Mouse (Mus musculus) limb, embryonic 12.5 days (tissue): ENCODE measurements around the gene Atxn1. TPM values are rescaled to one million over a fixed set of nuclear protein-coding genes. Genes with fewer than 3 reads are reported as not detected.

Source experiments
- ATAC-seq: fragments of 200-750 bp; cut with Nextera tagmentation; 2 replicates; pipeline ENCODE4 v1.8.0; 2017; ENCODE audit warnings: low read depth, moderate TSS enrichment; ENCODE audit not compliant: insufficient number of reproducible peaks, insufficient read depth, low FRiP score, low TSS enrichment
- H3K27ac ChIP-seq: fragments of 300-500 bp; sonication (generic); 2 replicates; pipeline ENCODE4 v1.5.1; 2016; ENCODE audit warnings: mild to moderate bottlenecking, moderate library complexity
- H3K27me3 ChIP-seq: fragments of 300-500 bp; sonication (generic); 2 replicates; pipeline ENCODE4 v1.6.1; 2016; ENCODE audit warnings: mild to moderate bottlenecking, moderate library complexity
- H3K36me3 ChIP-seq: fragments of 300-500 bp; sonication (generic); 2 replicates; pipeline ENCODE4 v1.6.1; 2016; ENCODE audit warnings: mild to moderate bottlenecking, moderate library complexity
- H3K4me1 ChIP-seq: fragments of 300-500 bp; sonication (generic); replicated peaks from 2 replicates; pipeline ENCODE4 v1.6.1; 2016
- H3K4me2 ChIP-seq: fragments of 300-500 bp; sonication (generic); 2 replicates; pipeline ENCODE4 v1.6.1; 2016; ENCODE audit warnings: mild to moderate bottlenecking, moderate library complexity
- H3K4me3 ChIP-seq: fragments of 300-500 bp; sonication (generic); replicated peaks from 2 replicates; pipeline ENCODE4 v1.5.1; 2016; ENCODE audit warnings: mild to moderate bottlenecking
- H3K9ac ChIP-seq: fragments of 300-500 bp; sonication (generic); replicated peaks from 2 replicates; pipeline ENCODE4 v1.6.1; 2016; ENCODE audit warnings: mild to moderate bottlenecking, moderate library complexity
- H3K9me3 ChIP-seq: fragments of 300-500 bp; sonication (generic); 2 replicates; pipeline ENCODE4 v1.6.1; 2016; ENCODE audit warnings: mild to moderate bottlenecking, moderate library complexity
- WGBS: fragments of 180-500 bp; shearing (Covaris S2); methylation state at CpG from one replicate; pipeline ENCODE4 v1.1.7; 2016; 5-methylcytosine and 5-hydroxymethylcytosine counted together
- polyA plus RNA-seq: library from polyadenylated mRNA; unstranded; fragments of >200 nt; fragmentation: Nextera tagmentation; extraction: Ambion mirVana; gene quantifications from 2 replicates; pipeline ENCODE4 v1.2.1, GENCODE M21; 2016

Gene Atxn1
- polyA plus RNA-seq, 1 experiment from 2014 or later, result 2.5 TPM

GRCm38 (mm10) chr13:45593914-45594313, 370.9 kb downstream of the Atxn1 start:
- WGBS, result 43% methylated on average over 1 of the region's 1 CpGs
- H3K4me1 ChIP-seq, result no peaks in the 10 kb centered on the region
- ATAC-seq, result no peak
- no peak overlapping the region for H3K27ac ChIP-seq
- no peak overlapping the region for H3K9ac ChIP-seq
- no peak overlapping the region for H3K4me2 ChIP-seq
- no peaks in the 10 kb centered on the region for H3K36me3 ChIP-seq
- no peak overlapping the region for H3K4me3 ChIP-seq
- no peaks in the 10 kb centered on the region for H3K27me3 ChIP-seq
- H3K9me3 ChIP-seq, result no peaks in the 10 kb centered on the region

DNA sequence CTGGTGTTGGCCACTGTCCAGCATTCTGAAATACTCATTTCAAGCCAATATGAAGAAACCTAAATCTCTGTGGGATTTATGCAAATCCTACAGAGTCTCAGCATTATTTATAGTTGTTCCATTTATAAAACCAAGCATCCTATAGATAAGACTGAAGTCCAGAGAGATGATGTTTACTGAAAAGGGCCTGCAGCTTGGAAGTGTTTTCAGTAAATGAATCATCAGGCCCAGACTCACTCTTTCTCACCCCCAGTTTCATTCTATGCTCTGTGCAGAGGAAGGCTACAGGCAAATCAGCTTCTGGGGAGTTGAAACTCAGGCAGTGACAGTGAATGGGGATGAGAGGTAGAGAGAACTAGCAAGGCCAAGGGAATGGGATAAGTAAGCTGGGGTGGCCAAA, 373.9 kb downstream of the Atxn1 start:
- Histone ChIP-seq H3K9me3 (no peaks in the 10 kb centered on the region), H3K27me3 (no peaks in the 10 kb centered on the region), H3K4me3 (no peak overlapping the region), H3K4me1 (no peaks in the 10 kb centered on the region), H3K27ac (no peak overlapping the region), H3K9ac (no peak overlapping the region), H3K4me2 (no peak overlapping the region), H3K36me3 (no peaks in the 10 kb centered on the region)
- ATAC-seq, result no peak

DNA sequence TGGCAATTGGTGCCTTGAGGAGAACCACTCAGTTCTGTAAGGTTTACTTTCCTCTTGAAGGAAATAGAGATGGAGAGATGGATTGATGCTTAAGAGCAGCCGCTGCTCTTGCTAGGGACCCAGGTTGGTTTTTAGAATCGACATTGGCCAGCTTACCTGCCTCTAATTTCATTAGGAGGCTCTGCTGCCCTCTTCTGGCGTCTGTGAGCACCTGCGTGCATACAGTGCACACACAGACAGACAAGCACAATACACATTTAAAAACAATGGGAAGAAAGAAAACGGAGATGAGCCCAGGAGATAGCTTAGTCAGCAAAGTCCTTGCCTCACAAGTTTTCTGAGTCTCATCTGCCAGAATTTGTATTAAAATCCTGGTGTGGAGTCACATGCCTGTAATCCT, 381.7 kb downstream of the Atxn1 start:
- no peak overlapping the region for H3K4me2 ChIP-seq
- H3K9ac ChIP-seq, result no peak overlapping the region
- H3K4me3 ChIP-seq, result no peak overlapping the region
- H3K9me3 ChIP-seq, result no peaks in the 10 kb centered on the region
- H3K27ac ChIP-seq, result peak overlapping the region; percentile 32; the same call in 1 of the 2 replicates
- no peaks in the 10 kb centered on the region for H3K36me3 ChIP-seq
- 90% methylated on average over 5 of the region's 5 CpGs for WGBS
- peaks cover 13% of the 10 kb centered on the region for H3K4me1 ChIP-seq
- ATAC-seq, result no peak
- no peaks in the 10 kb centered on the region for H3K27me3 ChIP-seq

GRCm38 (mm10) chr13:45582294-45582693, 382.5 kb downstream of the Atxn1 start:
- H3K4me2 ChIP-seq, result peak overlapping the region; percentile 32

GRCm38 (mm10) chr13:45579751-45580150, 385.1 kb downstream of the Atxn1 start:
- no peaks in the 10 kb centered on the region for H3K27me3 ChIP-seq
- ATAC-seq, result no peak
- H3K9me3 ChIP-seq, result no peaks in the 10 kb centered on the region
- H3K9ac ChIP-seq, result no peak overlapping the region
- 78% methylated on average over 3 of the region's 3 CpGs for WGBS
- H3K4me1 ChIP-seq, result peaks cover 25% of the 10 kb centered on the region
- no peak overlapping the region for H3K4me2 ChIP-seq
- no peak overlapping the region for H3K4me3 ChIP-seq
- H3K27ac ChIP-seq, result no peak overlapping the region
- no peaks in the 10 kb centered on the region for H3K36me3 ChIP-seq

More at GRCm38 (mm10) chr13:45582294-45582693, 382.5 kb downstream of the Atxn1 start:
- ATAC-seq, result no peak
- Histone ChIP-seq H3K36me3 (no peaks in the 10 kb centered on the region), H3K27ac (peak overlapping the region; percentile 53), H3K9ac (no peak overlapping the region), H3K4me1 (peaks cover 19% of the 10 kb centered on the region), H3K4me3 (no peak overlapping the region), H3K27me3 (no peaks in the 10 kb centered on the region), H3K9me3 (no peaks in the 10 kb centered on the region)
- WGBS, result 29% methylated on average over 12 of the region's 12 CpGs

DNA sequence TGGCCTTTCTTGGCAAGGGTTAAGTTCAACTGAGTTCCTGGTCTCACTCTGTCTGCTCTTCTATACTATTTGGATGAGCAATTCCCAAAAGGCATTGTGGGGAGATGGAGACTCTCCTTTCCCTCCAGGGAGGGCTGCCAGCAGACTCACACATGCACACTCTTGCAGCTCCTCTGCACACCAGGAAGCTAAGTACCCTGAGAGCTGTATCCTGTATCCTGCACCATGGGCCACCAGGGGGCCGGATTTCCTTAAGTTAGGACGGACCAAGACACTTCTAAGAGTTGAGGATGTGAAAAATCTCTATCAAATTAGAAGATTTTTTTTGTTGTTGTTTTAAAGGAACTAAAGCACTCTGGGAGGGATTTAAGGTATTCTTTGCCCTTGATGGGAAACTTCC, 387.0 kb downstream of the Atxn1 start:
- no peak for ATAC-seq
- Histone ChIP-seq H3K9ac (no peak overlapping the region), H3K27me3 (no peaks in the 10 kb centered on the region), H3K4me1 (peaks cover 22% of the 10 kb centered on the region), H3K36me3 (no peaks in the 10 kb centered on the region), H3K4me3 (no peak overlapping the region), H3K27ac (no peak overlapping the region), H3K4me2 (no peak overlapping the region), H3K9me3 (no peaks in the 10 kb centered on the region)
- WGBS, result 41% methylated on average over 2 of the region's 2 CpGs

- no peak overlapping the region for H3K4me3 ChIP-seq
- H3K27ac ChIP-seq, result no peak overlapping the region
- no peaks in the 10 kb centered on the region for H3K9me3 ChIP-seq
- no peak overlapping the region for H3K4me2 ChIP-seq
- WGBS, result 69% methylated on average over 5 of the region's 5 CpGs
- H3K4me1 ChIP-seq, result peaks cover 18% of the 10 kb centered on the region
- no peaks in the 10 kb centered on the region for H3K36me3 ChIP-seq
- no peak for ATAC-seq
- no peaks in the 10 kb centered on the region for H3K27me3 ChIP-seq
- no peak overlapping the region for H3K9ac ChIP-seq
Observed at GRCm38 (mm10) chr13:45577366-45577765, 387.4 kb downstream of the Atxn1 start.

DNA sequence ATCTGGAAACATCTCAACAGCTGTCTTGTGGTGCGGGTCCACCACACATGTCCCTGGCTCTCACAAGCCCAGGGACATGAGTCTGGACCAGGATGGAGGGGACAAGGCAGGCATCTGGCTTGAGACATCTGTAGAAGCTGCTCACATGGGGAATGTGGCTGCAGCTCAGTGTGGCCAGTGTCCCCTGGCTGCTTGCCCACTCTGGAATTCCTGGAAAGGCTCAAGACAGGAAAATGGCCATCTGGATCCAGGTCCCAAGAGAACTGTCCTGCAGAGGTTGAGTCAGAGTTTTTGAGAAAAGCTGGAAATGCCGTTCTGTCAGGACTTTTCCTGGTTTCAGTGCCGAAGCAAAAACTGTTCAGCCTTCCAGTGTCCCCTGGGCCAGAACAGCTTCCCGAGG, 388.6 kb downstream of the Atxn1 start:
- Histone ChIP-seq H3K4me2 (no peak overlapping the region), H3K27me3 (no peaks in the 10 kb centered on the region), H3K9ac (no peak overlapping the region), H3K27ac (peak overlapping the region; percentile 42; the same call in 1 of the 2 replicates), H3K36me3 (no peaks in the 10 kb centered on the region), H3K9me3 (no peaks in the 10 kb centered on the region), H3K4me1 (peaks cover 12% of the 10 kb centered on the region), H3K4me3 (no peak overlapping the region)
- ATAC-seq, result no peak
- 60% methylated on average over 4 of the region's 4 CpGs for WGBS

- H3K4me3 ChIP-seq, result no peak overlapping the region
- H3K27ac ChIP-seq, result no peak overlapping the region
- 31% methylated on average over 4 of the region's 4 CpGs for WGBS
- H3K4me1 ChIP-seq, result peaks cover 11% of the 10 kb centered on the region
- H3K9ac ChIP-seq, result no peak overlapping the region
- H3K36me3 ChIP-seq, result no peaks in the 10 kb centered on the region
- H3K4me2 ChIP-seq, result no peak overlapping the region
- no peaks in the 10 kb centered on the region for H3K9me3 ChIP-seq
- ATAC-seq, result no peak
- H3K27me3 ChIP-seq, result no peaks in the 10 kb centered on the region
Observed at GRCm38 (mm10) chr13:45572768-45573167, 392.0 kb downstream of the Atxn1 start.

DNA sequence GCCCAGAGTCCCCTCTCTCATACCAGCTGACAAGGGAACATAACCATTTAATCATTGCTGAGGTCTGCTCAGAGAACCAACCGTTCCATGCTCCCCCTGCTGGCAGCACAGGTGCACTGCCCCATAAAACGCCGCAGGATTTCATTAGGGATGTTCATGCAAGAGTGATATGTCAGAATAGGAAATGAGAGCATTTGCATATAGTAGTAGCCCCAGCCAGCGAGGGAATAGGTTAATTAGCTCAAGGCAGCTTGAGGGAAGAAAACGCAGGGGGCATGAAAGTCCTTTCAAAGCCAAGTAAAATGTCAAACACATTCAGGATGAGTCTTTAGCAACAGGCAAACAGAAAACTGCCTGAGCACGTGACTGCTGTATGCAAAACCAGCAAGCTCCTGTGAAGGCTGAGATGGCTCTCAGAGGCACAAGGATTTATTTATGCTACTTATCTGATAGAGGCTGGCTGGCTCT, 393.0 kb downstream of the Atxn1 start:
- H3K36me3 ChIP-seq, result peaks cover 5% of the 10 kb centered on the region; the same call in 1 of the 2 replicates
- WGBS, result 5% methylated on average over 6 of the region's 6 CpGs
- no peak overlapping the region for H3K27ac ChIP-seq
- H3K4me3 ChIP-seq, result no peak overlapping the region
- no peaks in the 10 kb centered on the region for H3K27me3 ChIP-seq
- peaks cover 6% of the 10 kb centered on the region for H3K4me1 ChIP-seq
- no peak overlapping the region for H3K4me2 ChIP-seq
- H3K9ac ChIP-seq, result no peak overlapping the region
- 0 out of 2 replicates have a peak, but pooled peaks have one; percentile 37 for ATAC-seq
- H3K9me3 ChIP-seq, result no peaks in the 10 kb centered on the region

- no peak overlapping the region for H3K4me3 ChIP-seq
- no peak for ATAC-seq
- H3K27me3 ChIP-seq, result no peaks in the 10 kb centered on the region
- H3K4me2 ChIP-seq, result no peak overlapping the region
- no peaks in the 10 kb centered on the region for H3K9me3 ChIP-seq
- 70% methylated on average over 7 of the region's 7 CpGs for WGBS
- no peak overlapping the region for H3K27ac ChIP-seq
- no peaks in the 10 kb centered on the region for H3K4me1 ChIP-seq
- H3K36me3 ChIP-seq, result peaks cover 7% of the 10 kb centered on the region; the same call in 1 of the 2 replicates
- no peak overlapping the region for H3K9ac ChIP-seq
Observed at GRCm38 (mm10) chr13:45569932-45570331, 394.9 kb downstream of the Atxn1 start.

- H3K9me3 ChIP-seq, result no peaks in the 10 kb centered on the region
- H3K9ac ChIP-seq, result no peak overlapping the region
- ATAC-seq, result no peak
- no peaks in the 10 kb centered on the region for H3K4me1 ChIP-seq
- H3K4me3 ChIP-seq, result no peak overlapping the region
- 66% methylated on average over 4 of the region's 4 CpGs for WGBS
- peaks cover 7% of the 10 kb centered on the region; the same call in 1 of the 2 replicates for H3K36me3 ChIP-seq
- no peak overlapping the region for H3K27ac ChIP-seq
- no peaks in the 10 kb centered on the region for H3K27me3 ChIP-seq
- no peak overlapping the region for H3K4me2 ChIP-seq
Observed at GRCm38 (mm10) chr13:45564946-45565345, 399.9 kb downstream of the Atxn1 start.
